Mouse (Mus musculus): Measurements from ENCODE around the gene 1700008O03Rik. TPM values are rescaled to one million over a fixed set of nuclear protein-coding genes. Genes with fewer than 3 reads are reported as not detected.

The 1700008O03Rik gene
- total and polyA plus RNA-seq, 3 experiments = 0.12 to 0.25 (median 0.21) TPM

DNA sequence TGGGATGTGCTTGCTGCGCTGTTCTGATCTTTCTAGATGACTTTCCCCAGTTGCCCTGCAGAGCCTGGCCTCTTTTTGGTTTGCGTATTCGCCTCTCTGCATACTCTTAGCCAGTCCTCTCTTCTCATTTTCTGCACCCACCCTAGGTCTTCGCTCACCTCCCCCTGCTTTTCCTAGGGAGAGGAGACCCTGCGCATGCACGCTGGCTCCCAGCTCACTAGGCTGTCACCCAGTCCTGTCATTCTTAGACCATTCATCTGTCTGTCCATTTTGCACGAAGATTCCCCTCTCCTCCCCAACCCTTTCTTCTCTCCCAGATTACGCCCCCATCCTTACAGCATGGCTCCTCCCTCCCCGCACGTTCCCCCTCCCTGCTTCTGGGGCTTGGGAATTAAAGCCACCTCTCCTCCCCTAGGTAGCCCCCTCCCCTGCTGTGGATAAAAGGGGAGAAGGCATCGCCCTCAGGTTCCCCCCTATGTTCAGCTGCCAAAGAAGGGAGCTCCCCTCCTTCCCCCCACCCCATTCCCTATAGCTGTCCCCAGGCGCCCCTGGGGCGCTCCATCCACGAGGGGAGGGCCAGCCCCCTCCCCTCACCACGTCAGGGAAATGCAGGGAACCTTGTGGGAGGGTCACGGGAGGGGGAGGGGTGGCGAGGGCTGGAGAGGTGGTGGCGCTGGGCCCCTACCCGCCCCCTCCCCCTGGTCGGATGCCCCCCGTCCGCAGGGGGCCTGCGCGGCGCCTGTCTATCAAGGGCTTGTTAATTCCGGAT lies 26.6 kb downstream of the 1700008O03Rik start:
- Histone ChIP-seq H3K4me1 (ENCODE audit: control insufficient read depth, insufficient read depth, low read length) (no peaks in the 10 kb centered on the region), H3K27me3 (ENCODE audit: control insufficient read depth, insufficient read depth, low read length) (peaks cover 9% of the 10 kb centered on the region; the same call in 1 of the 2 replicates), H3K27ac (peak overlapping the region; percentile 82), H3K79me2 (replicated peaks; ENCODE audit: control insufficient read depth, insufficient read depth, low read length) (no peaks in the 10 kb centered on the region), H3K9ac (ENCODE audit: low read depth, low read length) (peak overlapping the region; percentile 23; the same call in 1 of the 2 replicates), H3K4me3 (no peak overlapping the region), H3K36me3 (ENCODE audit: control insufficient read depth, insufficient read depth, low read length) (no peaks in the 10 kb centered on the region)
- DNase-seq = no peak
- intact Hi-C loops (cut with DNase I) = loop anchor here (5.0 kb wide), 1 partner anchor 52 kb away; the partner anchor contains the start of gene Clec11a
- TF ChIP-seq EP300 (IDR thresholded peaks at IDR 0.05; ENCODE audit: insufficient read depth, low read depth, low read length) (no peak), CTCF (IDR thresholded peaks at IDR 0.05) (no peak), POLR2A (IDR thresholded peaks at IDR 0.05; ENCODE audit: insufficient read depth, low read depth, low read length) (no peak)
- 11% methylated on average over 24 of the region's 26 CpGs for WGBS

GRCm38 (mm10) chr7:44358012-44358411 lies 27.6 kb downstream of the 1700008O03Rik start:
- Histone ChIP-seq H3K4me3 (no peak overlapping the region), H3K79me2 (replicated peaks; ENCODE audit: control insufficient read depth, insufficient read depth, low read length) (no peaks in the 10 kb centered on the region), H3K27ac (no peak overlapping the region), H3K4me1 (ENCODE audit: control insufficient read depth, insufficient read depth, low read length) (no peaks in the 10 kb centered on the region), H3K27me3 (ENCODE audit: control insufficient read depth, insufficient read depth, low read length) (peaks cover 16% of the 10 kb centered on the region), H3K36me3 (ENCODE audit: control insufficient read depth, insufficient read depth, low read length) (no peaks in the 10 kb centered on the region), H3K9ac (ENCODE audit: low read depth, low read length) (no peak overlapping the region)
- no peak for DNase-seq
- WGBS = 24% methylated on average over 5 of the region's 5 CpGs
- TF ChIP-seq EP300 (IDR thresholded peaks at IDR 0.05; ENCODE audit: insufficient read depth, low read depth, low read length) (no peak), CTCF (IDR thresholded peaks at IDR 0.05) (no peak), POLR2A (IDR thresholded peaks at IDR 0.05; ENCODE audit: insufficient read depth, low read depth, low read length) (no peak)
- intact Hi-C loops (cut with DNase I) = loop anchor here (5.0 kb wide), 1 partner anchor 51 kb away; the partner anchor contains the start of gene Clec11a

- no peak overlapping the region for H3K4me3 ChIP-seq
- no peak overlapping the region for H3K9ac ChIP-seq (ENCODE audit: low read depth, low read length)
- H3K4me1 ChIP-seq (ENCODE audit: control insufficient read depth, insufficient read depth, low read length) = no peaks in the 10 kb centered on the region
- no peak for DNase-seq
- H3K36me3 ChIP-seq (ENCODE audit: control insufficient read depth, insufficient read depth, low read length) = no peaks in the 10 kb centered on the region
- intact Hi-C loops (cut with DNase I) = loop anchor here (5.0 kb wide), 1 partner anchor 50 kb away; the partner anchor contains the start of gene Clec11a
- no peaks in the 10 kb centered on the region for H3K79me2 ChIP-seq (replicated peaks; ENCODE audit: control insufficient read depth, insufficient read depth, low read length)
- TF ChIP-seq EP300 (IDR thresholded peaks at IDR 0.05; ENCODE audit: insufficient read depth, low read depth, low read length) = no peak
- TF ChIP-seq CTCF (IDR thresholded peaks at IDR 0.05) = no peak
- no peak for TF ChIP-seq POLR2A (IDR thresholded peaks at IDR 0.05; ENCODE audit: insufficient read depth, low read depth, low read length)
- H3K27me3 ChIP-seq (ENCODE audit: control insufficient read depth, insufficient read depth, low read length) = peaks cover 20% of the 10 kb centered on the region
- H3K27ac ChIP-seq = no peak overlapping the region
- WGBS = 29% methylated on average over 10 of the region's 10 CpGs
Measured at GRCm38 (mm10) chr7:44357531-44357930, 28.1 kb downstream of the 1700008O03Rik start.

DNA sequence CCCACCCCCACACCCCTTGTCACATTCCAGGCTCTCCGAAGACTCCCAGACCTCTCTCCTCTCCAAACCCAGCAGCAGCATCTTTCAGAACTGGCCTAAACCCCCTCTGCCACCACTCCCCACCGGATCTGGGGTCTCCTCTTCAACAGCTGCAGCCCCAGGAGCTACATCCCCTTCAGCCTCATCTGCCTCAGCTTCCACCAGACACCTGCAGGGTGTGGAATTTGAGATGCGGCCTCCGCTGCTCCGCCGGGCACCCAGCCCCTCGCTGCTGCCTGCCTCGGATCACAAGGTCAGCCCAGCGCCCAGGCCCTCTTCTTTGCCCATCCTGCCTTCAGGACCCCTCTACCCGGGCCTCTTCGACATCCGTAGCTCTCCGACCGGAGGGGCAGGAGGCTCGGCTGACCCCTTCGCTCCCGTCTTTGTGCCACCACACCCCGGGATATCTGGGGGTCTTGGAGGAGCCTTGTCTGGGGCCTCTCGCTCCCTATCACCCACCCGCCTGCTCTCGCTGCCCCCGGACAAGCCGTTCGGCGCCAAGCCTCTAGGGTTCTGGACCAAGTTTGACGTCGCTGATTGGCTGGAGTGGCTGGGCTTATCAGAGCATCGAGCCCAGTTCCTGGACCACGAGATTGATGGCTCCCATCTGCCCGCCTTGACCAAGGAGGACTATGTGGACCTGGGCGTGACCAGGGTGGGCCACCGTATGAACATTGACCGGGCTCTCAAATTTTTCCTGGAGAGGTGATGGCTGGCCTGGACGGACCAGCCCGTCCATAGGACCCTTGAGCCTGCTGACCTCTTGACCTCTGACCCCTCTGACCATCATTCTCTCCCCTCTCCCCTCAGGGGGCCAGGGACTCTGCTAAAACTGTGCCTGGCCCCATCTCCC lies 28.8 kb downstream of the 1700008O03Rik start:
- no peak overlapping the region for H3K27ac ChIP-seq
- H3K27me3 ChIP-seq (ENCODE audit: control insufficient read depth, insufficient read depth, low read length) = peaks cover 27% of the 10 kb centered on the region
- no peak overlapping the region for H3K4me3 ChIP-seq
- no peaks in the 10 kb centered on the region for H3K4me1 ChIP-seq (ENCODE audit: control insufficient read depth, insufficient read depth, low read length)
- H3K9ac ChIP-seq (ENCODE audit: low read depth, low read length) = no peak overlapping the region
- no peak for TF ChIP-seq CTCF (IDR thresholded peaks at IDR 0.05)
- no peak for TF ChIP-seq POLR2A (IDR thresholded peaks at IDR 0.05; ENCODE audit: insufficient read depth, low read depth, low read length)
- TF ChIP-seq EP300 (IDR thresholded peaks at IDR 0.05; ENCODE audit: insufficient read depth, low read depth, low read length) = no peak
- DNase-seq = no peak
- H3K36me3 ChIP-seq (ENCODE audit: control insufficient read depth, insufficient read depth, low read length) = no peaks in the 10 kb centered on the region
- no peaks in the 10 kb centered on the region for H3K79me2 ChIP-seq (replicated peaks; ENCODE audit: control insufficient read depth, insufficient read depth, low read length)
- WGBS = 7% methylated on average over 35 of the region's 35 CpGs
- intact Hi-C loops (cut with DNase I) = loop anchor here (5.0 kb wide), 1 partner anchor 50 kb away; the partner anchor contains the start of gene Clec11a

DNA sequence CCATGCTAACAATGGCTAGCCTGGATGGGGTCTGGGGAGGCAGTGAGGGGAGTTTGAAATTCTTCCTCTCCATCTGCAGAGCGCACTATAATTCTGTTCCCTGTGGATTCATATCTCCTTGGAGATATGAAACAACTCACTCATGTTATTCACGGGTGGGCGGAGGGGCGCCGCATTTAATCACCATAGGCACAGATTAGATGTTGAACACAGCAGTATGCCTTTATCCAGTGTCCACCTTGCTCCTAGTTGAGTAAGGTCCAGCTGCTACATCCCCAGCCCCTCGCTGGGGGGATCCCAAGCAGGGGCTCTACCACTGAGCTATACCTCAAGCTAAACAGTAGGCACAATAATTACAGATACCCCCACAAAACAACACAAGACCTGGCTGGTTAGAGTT lies 30.2 kb downstream of the 1700008O03Rik start:
- Histone ChIP-seq H3K9ac (ENCODE audit: low read depth, low read length) (no peak overlapping the region), H3K36me3 (ENCODE audit: control insufficient read depth, insufficient read depth, low read length) (no peaks in the 10 kb centered on the region), H3K27ac (no peak overlapping the region), H3K4me3 (no peak overlapping the region), H3K4me1 (ENCODE audit: control insufficient read depth, insufficient read depth, low read length) (no peaks in the 10 kb centered on the region), H3K79me2 (replicated peaks; ENCODE audit: control insufficient read depth, insufficient read depth, low read length) (no peaks in the 10 kb centered on the region), H3K27me3 (ENCODE audit: control insufficient read depth, insufficient read depth, low read length) (peaks cover 31% of the 10 kb centered on the region)
- no peak for DNase-seq
- no peak for TF ChIP-seq EP300 (IDR thresholded peaks at IDR 0.05; ENCODE audit: insufficient read depth, low read depth, low read length)
- TF ChIP-seq POLR2A (IDR thresholded peaks at IDR 0.05; ENCODE audit: insufficient read depth, low read depth, low read length) = no peak
- no peak for TF ChIP-seq CTCF (IDR thresholded peaks at IDR 0.05)
- intact Hi-C loops (cut with DNase I) = loop anchor here (5.0 kb wide), 1 partner anchor 48 kb away; the partner anchor contains the start of gene Clec11a
- WGBS = 53% methylated on average over 6 of the region's 6 CpGs
